Mouse (Mus musculus): Measurements from ENCODE around the gene Zkscan1. TPM values are rescaled to one million over a fixed set of nuclear protein-coding genes. Genes with fewer than 3 reads are reported as not detected.

Gene Zkscan1
- polyA plus RNA-seq, 1 experiment from 2014 or later, result 17.2 TPM

GRCm38 (mm10) chr5:138083318-138083900, 1.5 kb upstream of the Zkscan1 start:
- Histone ChIP-seq H3K4me3 (replicated peaks; ENCODE audit: low read depth, low read length) (no peak overlapping the region), H3K4me2 (ENCODE audit: low read length) (no peak overlapping the region), H3K9ac (ENCODE audit: low read depth, low read length) (no peak overlapping the region), H3K4me1 (replicated peaks; ENCODE audit: insufficient read depth, low read length) (0 out of 2 replicates have a peak, but pooled peaks cover 9% of the 10 kb centered on the region), H3K9me3 (replicated peaks; ENCODE audit: low read length) (no peaks in the 10 kb centered on the region; the same call in 1 of the 2 replicates), H3K27me3 (ENCODE audit: insufficient read depth, low read length) (no peaks in the 10 kb centered on the region), H3K27ac (no peak overlapping the region), H3K36me3 (ENCODE audit: insufficient read depth, low read length) (no peaks in the 10 kb centered on the region)
- no peak for DNase-seq (ENCODE audit: low spot score)
- WGBS, result 59% methylated on average over 2 of the region's 2 CpGs
- TF ChIP-seq CTCF (IDR thresholded peaks at IDR 0.05; ENCODE audit: low read depth), result no peak
- no peak for ATAC-seq (replicated peaks; ENCODE audit: low FRiP score, low read depth)

- 92% methylated on average over 2 of the region's 2 CpGs for WGBS
- TF ChIP-seq CTCF (IDR thresholded peaks at IDR 0.05; ENCODE audit: low read depth), result no peak
- H3K9me3 ChIP-seq (replicated peaks; ENCODE audit: low read length), result no peaks in the 10 kb centered on the region; the same call in 1 of the 2 replicates
- ATAC-seq (replicated peaks; ENCODE audit: low FRiP score, low read depth) (no peak), DNase-seq (ENCODE audit: low spot score) (no peak)
- H3K4me1 ChIP-seq (replicated peaks; ENCODE audit: insufficient read depth, low read length), result 0 out of 2 replicates have a peak, but pooled peaks cover 9% of the 10 kb centered on the region
- no peaks in the 10 kb centered on the region for H3K27me3 ChIP-seq (ENCODE audit: insufficient read depth, low read length)
- no peak overlapping the region for H3K9ac ChIP-seq (ENCODE audit: low read depth, low read length)
- no peak overlapping the region for H3K27ac ChIP-seq
- no peak overlapping the region for H3K4me3 ChIP-seq (replicated peaks; ENCODE audit: low read depth, low read length)
- no peak overlapping the region for H3K4me2 ChIP-seq (ENCODE audit: low read length)
- H3K36me3 ChIP-seq (ENCODE audit: insufficient read depth, low read length), result no peaks in the 10 kb centered on the region
Measured at GRCm38 (mm10) chr5:138083936-138084335, 948 bp upstream of the Zkscan1 start.

GRCm38 (mm10) chr5:138084507-138084906, 377 bp upstream of the Zkscan1 start:
- no peaks in the 10 kb centered on the region for H3K36me3 ChIP-seq (ENCODE audit: insufficient read depth, low read length)
- H3K4me2 ChIP-seq (ENCODE audit: low read length), result peak overlapping the region; percentile 68
- TF ChIP-seq CTCF (IDR thresholded peaks at IDR 0.05; ENCODE audit: low read depth), result no peak
- no peaks in the 10 kb centered on the region for H3K27me3 ChIP-seq (ENCODE audit: insufficient read depth, low read length)
- H3K4me3 ChIP-seq (replicated peaks; ENCODE audit: low read depth, low read length), result peak overlapping the region; percentile 94
- DNase-seq (ENCODE audit: low spot score), result no peak
- H3K27ac ChIP-seq, result no peak overlapping the region
- 43% methylated on average over 2 of the region's 2 CpGs for WGBS
- 0 out of 2 replicates have a peak, but pooled peaks cover 9% of the 10 kb centered on the region for H3K4me1 ChIP-seq (replicated peaks; ENCODE audit: insufficient read depth, low read length)
- H3K9ac ChIP-seq (ENCODE audit: low read depth, low read length), result no peak overlapping the region
- ATAC-seq (replicated peaks; ENCODE audit: low FRiP score, low read depth), result no peak
- no peaks in the 10 kb centered on the region; the same call in 1 of the 2 replicates for H3K9me3 ChIP-seq (replicated peaks; ENCODE audit: low read length)

- Histone ChIP-seq H3K27me3 (ENCODE audit: insufficient read depth, low read length) (no peaks in the 10 kb centered on the region), H3K4me2 (ENCODE audit: low read length) (peak overlapping the region; percentile 68), H3K4me3 (replicated peaks; ENCODE audit: low read depth, low read length) (peak overlapping the region; percentile 94), H3K9me3 (replicated peaks; ENCODE audit: low read length) (no peaks in the 10 kb centered on the region; the same call in 1 of the 2 replicates), H3K27ac (peak overlapping the region; percentile 88), H3K36me3 (ENCODE audit: insufficient read depth, low read length) (no peaks in the 10 kb centered on the region), H3K4me1 (replicated peaks; ENCODE audit: insufficient read depth, low read length) (0 out of 2 replicates have a peak, but pooled peaks cover 9% of the 10 kb centered on the region), H3K9ac (ENCODE audit: low read depth, low read length) (peak overlapping the region; percentile 95)
- DNase-seq (ENCODE audit: low spot score) (peak; percentile 27), ATAC-seq (replicated peaks; ENCODE audit: low FRiP score, low read depth) (no peak)
- no peak for TF ChIP-seq CTCF (IDR thresholded peaks at IDR 0.05; ENCODE audit: low read depth)
- WGBS, result 0% methylated on average over 18 of the region's 18 CpGs
Measured at GRCm38 (mm10) chr5:138085421-138085911, 582 bp downstream of the Zkscan1 start.

DNA sequence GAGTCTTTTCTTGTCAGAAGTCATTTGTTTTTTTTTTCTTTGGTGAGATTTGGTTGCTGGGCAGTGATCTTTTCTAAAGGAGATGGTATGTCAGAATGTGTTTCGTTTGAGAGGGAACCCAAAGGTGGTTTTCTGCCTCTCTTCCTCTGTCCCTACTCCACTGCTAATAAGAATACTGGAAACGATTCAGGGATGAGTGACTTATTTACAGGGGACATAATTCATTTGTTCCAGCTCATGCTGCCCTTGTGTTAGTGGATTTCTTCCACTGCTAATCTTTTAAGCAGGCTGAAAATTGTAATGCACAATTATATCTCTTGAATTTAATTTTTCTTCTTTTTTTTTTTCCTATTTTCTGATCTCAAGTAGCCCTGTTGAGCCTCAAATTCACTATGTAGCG, 2.0 kb downstream of the Zkscan1 start:
- no peak for ATAC-seq (replicated peaks; ENCODE audit: low FRiP score, low read depth)
- H3K27ac ChIP-seq, result peak overlapping the region; percentile 36; the same call in 1 of the 2 replicates
- H3K4me3 ChIP-seq (replicated peaks; ENCODE audit: low read depth, low read length), result no peak overlapping the region

DNA sequence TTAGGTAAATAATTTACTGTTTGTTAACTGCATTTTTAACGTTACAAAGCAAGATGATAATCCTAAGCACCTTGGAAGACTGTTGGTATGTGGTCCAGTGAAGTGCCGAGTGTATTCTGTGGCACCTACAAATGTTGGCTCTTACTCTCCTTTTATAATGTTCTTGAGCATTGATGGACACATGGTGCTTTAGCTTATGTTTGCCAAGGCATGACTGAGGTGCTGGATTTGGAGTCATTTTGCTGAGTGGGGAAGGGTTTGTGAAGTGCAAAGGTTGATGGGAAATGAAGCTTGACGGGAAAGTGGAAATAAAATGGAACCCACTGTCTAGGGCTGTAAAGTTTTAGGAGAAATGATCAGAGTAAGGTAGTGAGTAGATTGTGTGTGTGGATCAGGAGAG, 3.5 kb downstream of the Zkscan1 start:
- H3K9me3 ChIP-seq (replicated peaks; ENCODE audit: low read length), result no peaks in the 10 kb centered on the region
- peak overlapping the region; percentile 26; the same call in 1 of the 2 replicates for H3K4me2 ChIP-seq (ENCODE audit: low read length)
- no peak for TF ChIP-seq CTCF (IDR thresholded peaks at IDR 0.05; ENCODE audit: low read depth)
- H3K27ac ChIP-seq, result peak overlapping the region; percentile 87
- no peak overlapping the region for H3K9ac ChIP-seq (ENCODE audit: low read depth, low read length)
- peaks cover 2% of the 10 kb centered on the region; the same call in 1 of the 2 replicates for H3K36me3 ChIP-seq (ENCODE audit: insufficient read depth, low read length)
- 0 out of 2 replicates have a peak, but pooled peaks have one; percentile 17 for ATAC-seq (replicated peaks; ENCODE audit: low FRiP score, low read depth)
- 58% methylated on average over 3 of the region's 3 CpGs for WGBS
- no peak overlapping the region for H3K4me3 ChIP-seq (replicated peaks; ENCODE audit: low read depth, low read length)
- 0 out of 2 replicates have a peak, but pooled peaks cover 9% of the 10 kb centered on the region for H3K4me1 ChIP-seq (replicated peaks; ENCODE audit: insufficient read depth, low read length)
- H3K27me3 ChIP-seq (ENCODE audit: insufficient read depth, low read length), result no peaks in the 10 kb centered on the region
- DNase-seq (ENCODE audit: low spot score), result no peak

More for the DNA sequence above, 2.0 kb downstream of the Zkscan1 start:
- no peaks in the 10 kb centered on the region for H3K9me3 ChIP-seq (replicated peaks; ENCODE audit: low read length)
- peak overlapping the region; percentile 68 for H3K4me2 ChIP-seq (ENCODE audit: low read length)
- 50% methylated on average over 3 of the region's 3 CpGs for WGBS
- DNase-seq (ENCODE audit: low spot score), result no peak
- H3K4me1 ChIP-seq (replicated peaks; ENCODE audit: insufficient read depth, low read length), result 0 out of 2 replicates have a peak, but pooled peaks cover 9% of the 10 kb centered on the region
- H3K36me3 ChIP-seq (ENCODE audit: insufficient read depth, low read length), result no peaks in the 10 kb centered on the region
- TF ChIP-seq CTCF (IDR thresholded peaks at IDR 0.05; ENCODE audit: low read depth), result no peak
- H3K9ac ChIP-seq (ENCODE audit: low read depth, low read length), result peak overlapping the region; percentile 13; the same call in 1 of the 2 replicates
- no peaks in the 10 kb centered on the region for H3K27me3 ChIP-seq (ENCODE audit: insufficient read depth, low read length)

Data from kidney, postnatal 0 days (tissue).